Mouse (Mus musculus) frontal cortex, postnatal 14 days (tissue): ENCODE measurements at regions not wholly inside any gene's neighbourhood (a gene's known extent, or its start where the extent isn't known, plus 50 kb on each side); places are given as distances from the start of the nearest gene placed in this dataset.

Experiments used
- DNase-seq, 2 experiments: peaks; one replicate each; pipeline ENCODE4 v3.0.0; 2022; ENCODE audit warnings: low spot score in 2 of 2

DNA sequence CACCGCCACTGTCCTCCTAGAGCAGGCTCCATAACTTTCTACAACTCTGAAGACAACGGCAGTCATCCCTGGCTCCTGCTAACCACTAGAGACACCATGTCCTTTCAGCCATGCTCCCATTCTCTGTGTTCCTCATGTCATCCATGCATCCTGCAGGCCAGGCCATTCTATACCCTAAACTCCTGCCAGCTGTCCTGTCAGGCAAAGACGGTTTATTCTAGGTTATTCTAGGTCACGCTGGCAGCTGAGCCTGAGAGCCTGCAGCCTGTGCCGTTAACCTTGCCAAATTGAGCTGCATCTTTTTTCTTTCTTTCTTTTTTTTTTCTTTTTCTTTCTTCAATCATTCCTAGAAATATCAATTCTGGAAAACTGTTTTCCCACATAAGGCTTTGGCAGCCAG, 406.0 kb upstream of the Acvr2a start:
- DNase-seq: no peak

DNA sequence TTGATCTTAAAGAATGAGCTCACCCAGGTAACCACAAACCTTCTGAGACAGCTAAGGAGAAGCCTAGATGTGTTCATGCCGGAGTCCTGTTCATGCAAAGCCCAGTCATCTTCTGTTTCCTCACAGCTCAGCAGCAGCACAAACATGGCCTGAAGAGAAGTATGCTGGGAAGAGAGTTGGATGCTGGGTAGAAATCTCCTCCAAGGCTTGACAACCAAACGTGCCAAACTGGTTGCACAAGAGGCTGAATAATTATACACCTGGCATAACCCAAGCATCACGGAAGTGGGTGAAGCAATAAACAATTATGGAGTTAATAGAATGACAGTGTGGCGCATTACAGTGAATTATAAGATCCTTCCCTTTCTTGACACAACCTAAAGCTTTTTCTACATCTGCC, 404.0 kb upstream of the Acvr2a start:
- no peak for DNase-seq

DNA sequence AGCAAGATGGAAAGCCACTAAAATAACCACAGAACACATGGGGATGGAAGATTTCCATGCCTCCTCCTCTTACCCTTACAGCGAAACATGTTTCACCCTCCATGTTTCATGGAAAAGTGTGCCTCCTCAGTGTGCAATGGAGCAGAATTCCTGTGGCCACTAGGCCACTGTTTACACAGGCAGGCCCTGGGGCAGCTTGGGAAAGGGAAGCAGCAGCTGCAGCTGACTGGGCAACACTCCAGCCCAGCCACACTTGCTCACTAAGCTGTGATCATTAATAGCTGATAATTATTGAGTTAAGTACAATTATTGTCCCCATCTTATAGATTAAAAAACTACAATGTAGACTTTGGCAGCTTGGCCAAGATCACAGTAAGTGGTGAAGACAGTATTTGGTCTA, 402.5 kb upstream of the Acvr2a start:
- DNase-seq: no peak

DNA sequence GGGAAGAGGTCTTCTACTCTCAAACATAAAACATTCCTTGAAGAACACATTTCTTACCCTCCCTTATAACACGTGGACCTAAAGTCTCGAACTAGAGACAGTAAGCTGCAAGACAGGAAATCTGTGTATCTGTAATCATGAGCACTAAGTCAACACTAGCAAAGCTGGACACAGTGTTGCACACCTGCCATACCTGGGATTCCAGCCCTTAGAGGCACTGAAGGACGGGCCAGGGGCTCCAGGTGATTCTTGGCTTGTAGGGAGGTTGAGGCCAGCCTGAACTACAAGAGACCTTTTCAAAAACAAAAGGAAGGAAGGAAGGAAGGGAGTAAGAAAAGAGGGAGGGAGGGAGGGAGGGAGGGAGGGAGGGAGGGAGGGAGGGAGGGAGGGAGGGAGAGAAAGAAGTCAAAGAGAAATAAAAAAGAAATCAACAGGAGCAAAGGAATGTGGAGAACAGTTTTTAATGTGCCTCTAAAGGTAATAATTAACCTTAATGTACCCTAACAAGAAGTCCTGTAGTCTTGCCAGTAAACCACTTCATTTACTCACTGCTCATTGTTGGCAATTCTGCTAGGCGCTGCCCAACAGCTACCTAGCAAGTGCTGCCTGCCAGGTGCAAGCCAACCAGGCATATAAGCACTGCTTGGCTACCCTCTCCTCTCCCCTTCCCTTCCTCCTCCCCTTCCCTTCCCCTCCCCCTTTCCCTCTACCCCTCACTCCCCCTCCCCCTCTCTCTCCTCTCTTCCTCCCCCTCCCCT, 401.0 kb upstream of the Acvr2a start:
- no peak for DNase-seq

DNA sequence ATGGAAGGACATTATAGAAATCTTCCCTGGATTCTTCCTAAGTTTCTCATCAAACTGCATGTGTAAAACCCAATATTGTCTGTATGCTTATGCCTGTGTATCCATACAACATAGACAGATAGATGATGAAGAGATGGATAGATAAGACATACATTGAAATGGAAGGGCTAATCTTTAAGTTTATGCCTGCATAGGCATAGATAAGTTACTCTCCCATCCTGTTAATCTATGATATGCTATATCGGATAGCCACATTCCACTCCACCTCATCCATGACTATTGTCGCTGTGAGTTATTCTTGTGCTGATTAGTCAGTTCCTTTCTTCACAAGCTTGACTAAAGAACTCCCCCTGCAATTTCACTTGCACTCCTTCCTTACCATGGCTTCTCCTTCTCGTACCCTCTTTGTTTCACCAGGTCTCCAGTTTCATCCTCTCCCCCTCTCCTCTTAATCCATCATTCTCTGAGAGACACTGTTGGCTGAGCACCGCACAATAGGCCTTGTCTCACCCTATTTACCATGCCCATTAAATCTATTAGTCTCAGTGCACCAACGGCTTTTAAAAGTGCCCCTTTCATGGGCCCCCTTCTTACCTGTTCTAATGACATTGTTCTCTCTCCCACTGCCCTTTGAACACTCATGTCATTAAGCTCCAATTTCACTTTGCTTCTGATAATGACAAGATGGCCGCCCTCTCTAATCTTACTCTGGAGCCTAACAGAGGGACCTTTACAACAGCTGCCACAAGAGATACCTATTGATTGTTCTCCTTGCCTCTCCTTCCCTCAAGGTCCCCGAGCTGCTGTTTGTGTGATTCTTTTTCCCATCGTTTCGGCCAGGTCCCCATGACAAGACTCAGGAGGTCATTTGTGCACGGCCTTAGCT, 399.1 kb upstream of the Acvr2a start:
- no peak for DNase-seq

DNA sequence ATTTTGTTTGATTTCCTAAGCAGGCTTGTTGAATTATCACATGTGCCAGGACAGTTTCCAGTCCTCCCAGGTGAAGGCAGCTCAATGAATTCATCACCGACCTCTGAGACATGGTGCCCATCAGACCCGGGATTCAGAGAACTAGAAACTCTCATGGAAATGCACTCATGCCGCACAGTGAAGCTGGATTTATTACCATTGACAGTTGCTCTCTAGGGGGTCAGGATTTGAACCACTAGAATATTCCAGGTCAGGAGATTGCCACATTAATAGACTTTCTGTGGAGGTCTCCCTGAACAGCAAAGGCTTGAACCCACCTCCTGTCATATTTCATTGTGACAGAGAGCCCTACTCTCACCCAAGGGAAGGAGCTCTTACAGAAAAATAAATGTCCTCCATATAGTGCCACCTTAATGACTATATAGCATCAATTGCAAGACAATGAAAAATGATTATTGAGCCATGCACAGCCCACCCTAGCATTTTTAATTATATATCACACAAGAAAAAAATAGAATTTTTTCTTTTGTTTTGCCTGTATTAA, 397.6 kb upstream of the Acvr2a start:
- DNase-seq: no peak

DNA sequence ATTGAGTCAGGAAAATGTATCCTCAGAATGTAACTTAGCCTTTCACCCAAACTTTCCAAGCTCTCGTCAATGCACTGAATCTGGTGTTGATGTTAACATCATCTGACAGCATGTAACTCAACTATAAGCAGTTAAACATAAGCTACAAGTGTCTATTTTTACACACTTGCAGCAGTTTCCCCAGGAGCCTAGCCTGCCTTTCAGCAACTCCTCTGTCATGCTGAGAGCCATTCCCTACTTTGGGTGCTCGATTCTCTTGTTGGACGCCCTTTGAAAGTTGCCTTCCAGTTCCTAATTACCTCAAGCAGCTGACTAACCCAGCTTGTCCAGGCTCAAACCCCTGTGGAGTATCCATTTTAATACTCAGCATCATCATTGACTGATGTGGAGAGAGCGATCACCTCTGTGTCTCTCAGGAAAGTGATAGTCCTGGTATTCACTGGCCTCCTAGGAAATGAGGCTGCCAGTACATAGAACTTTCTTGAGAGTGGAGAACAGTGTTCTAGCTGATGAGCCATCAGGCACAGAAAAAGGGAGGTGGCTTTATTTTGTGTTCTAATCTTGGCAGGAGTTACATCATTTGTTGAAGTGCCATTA, 396.8 kb upstream of the Acvr2a start:
- DNase-seq: no peak

DNA sequence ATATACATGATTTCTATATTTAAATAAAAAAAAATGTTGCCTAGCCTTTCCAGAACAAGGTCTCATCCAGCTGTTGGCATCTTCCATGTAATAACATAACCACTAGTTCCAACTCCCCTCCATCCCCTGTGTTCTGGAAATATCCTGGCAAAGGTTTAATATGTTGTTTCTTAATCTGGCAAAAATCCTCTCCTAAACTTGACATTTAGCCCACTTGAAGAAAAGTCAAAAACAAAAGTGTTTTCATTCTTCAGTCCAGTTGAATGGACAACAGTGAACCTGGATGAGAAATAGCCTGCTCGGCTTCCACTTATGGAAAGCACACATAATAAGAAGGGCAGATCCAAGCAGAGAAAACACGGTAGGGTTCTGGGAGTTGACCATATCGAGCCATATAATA, 393.1 kb upstream of the Acvr2a start:
- no peak for DNase-seq

DNA sequence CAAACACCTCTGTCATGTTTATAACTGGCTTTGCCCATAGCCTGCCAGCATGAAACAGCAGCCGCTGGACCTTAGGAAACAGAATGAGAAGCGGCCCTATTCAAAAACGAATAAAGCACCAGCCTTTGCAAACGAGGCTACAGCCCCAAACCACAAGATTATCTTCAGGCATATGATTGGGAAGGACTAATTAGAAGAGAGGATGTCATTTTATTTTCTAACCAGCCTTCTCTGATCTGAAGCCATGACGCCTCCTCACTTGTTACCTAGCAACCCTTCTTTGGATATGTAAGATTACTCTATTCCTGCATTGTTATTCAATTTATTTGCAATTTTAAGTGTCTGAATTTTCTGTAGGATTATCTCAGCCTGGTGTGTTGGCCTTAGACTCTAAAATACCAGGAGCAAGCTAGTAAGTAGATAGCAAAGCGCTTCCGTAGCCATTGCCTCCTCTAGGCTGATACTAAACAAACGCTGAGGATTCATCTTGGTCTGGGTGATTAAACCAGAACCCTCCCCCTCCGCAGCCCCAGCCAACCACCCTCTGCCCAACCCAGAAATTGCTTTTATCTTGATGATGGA, 390.0 kb upstream of the Acvr2a start:
- DNase-seq: no peak

DNA sequence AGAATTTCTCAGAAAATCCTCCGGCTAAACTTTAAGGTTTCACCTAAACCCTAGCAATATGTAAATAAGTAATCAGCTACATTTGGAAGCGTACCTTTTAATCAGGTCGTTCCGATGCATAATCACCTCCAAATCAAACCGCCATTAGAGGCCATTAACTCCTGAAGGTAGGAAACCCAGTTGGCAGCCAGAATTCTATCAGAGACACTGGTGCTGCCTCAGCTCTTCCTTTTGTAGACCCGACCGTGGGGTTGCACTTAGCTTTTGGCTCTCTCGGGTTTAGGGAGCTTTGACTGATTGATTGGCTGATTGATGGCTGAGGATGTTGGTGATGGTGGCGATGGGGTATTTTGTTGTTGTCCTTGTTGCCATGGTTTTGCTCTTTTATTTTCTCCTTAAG, 389.3 kb upstream of the Acvr2a start:
- no peak for DNase-seq

DNA sequence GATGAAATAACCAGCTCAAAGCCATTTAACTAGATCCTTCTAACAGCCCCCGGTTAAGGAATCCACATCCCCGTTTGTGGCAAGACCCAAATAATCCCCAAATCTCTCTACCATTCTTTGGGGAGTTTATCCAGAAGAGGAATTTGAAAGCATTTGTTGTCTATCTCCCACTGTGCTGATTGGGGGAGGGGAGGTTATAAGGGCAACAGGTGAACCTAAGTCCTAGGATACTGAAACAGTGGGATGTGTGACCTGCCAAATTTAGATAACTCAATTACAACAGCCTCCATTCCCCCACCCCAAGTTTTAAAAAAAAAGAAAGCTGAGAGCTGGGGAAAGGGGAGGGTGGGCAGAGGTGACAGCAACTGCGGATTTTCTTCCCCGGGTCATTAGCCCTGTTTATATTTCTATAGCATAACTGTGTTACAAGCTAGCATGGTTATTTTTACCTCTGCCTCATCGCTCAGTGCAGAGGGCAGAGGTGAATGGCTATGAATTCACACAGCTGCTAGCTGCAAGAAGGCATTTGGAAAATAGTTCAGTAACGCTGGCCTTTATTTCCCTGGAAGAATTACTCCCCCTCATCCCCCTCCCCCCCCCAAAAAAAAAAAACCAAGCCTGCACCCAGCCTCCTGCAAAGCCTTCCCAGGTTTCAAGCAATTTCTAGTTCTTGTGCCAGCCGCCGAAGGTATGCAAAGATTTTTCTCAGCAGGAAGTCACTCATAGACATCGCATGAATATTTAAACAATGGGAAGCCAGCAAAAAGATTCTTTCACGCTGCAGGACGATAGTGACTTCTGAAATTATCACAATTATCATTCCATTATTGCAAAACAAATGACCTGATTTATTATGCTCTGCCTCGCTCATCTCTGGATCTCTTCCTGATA, 388.5 kb upstream of the Acvr2a start:
- no peak for DNase-seq

DNA sequence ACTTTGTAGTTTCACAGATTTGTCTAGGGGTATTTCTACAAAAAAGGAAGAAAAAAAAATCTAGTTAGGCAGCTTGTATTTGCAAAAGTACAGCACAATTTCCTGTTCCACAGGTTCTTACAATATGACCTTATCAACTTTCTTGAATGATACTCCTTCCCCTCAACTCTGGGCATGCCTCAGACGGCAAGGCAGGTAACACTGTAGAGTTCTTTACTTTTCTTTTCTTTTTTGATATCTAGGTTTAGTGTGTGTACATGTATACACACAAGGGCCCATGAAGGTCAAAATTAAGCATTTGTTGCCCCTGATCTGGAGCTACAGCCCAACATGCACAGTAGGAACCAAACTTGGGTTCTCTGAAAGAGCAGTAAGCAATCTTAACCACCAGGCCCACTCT, 381.4 kb upstream of the Acvr2a start:
- no peak for DNase-seq

DNA sequence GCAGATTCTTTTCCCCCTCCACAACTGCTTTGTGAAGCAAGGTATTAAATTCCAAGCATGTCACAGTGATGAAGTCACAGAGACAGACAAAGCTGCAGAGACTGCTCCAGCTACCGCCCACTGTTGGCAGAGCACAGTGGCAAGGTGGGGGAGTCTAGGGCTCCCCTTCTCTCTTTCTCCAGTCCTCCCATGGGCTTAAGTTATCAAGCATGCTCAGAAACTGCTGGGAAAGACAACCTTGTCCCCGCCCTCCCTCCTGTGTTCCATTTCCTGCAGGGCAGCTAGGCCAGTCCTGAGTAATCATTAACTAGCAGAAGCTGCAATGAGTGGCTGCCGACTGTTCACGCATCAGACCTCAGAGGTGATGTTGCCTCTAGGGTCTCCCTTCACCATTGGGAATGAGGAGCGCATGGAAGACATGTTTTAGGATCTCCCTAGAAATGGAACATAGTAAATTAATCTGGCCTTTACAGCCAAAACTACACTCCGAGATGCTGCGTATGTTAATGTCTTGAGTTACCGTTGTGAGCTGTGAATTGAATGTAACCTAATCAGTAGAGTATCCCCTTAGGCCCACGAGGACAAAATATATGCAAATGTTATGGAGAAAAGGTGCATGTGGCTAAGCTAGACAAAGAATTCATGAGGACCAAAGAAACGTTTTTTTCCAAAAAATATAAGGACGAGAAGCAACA, 372.5 kb upstream of the Acvr2a start:
- DNase-seq: no peak

DNA sequence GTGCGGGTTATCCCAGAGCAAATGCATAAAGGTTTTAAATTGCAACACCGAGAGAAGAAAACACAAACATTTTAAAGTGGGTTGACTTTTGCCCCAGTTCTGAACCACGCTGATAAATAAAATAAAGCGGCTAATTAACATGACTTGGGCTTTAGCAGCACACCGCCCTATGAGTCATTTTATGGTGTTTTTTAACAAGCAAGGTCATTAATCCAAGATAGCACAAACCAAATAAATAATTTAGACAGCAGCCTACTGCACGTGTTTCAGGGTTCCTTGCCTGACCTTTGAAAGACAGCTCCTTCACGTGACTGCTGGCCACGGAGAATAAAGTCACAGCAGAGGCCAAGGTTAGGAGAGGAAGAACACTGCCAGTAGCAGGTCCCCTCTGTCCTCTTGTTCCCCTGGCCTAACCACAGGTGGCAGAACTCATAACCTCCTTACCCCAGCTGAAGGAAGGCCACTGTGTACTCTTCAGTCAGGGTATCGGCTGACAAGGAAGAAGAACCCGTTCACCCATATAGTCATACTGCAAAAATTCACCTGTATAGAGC, 371.8 kb upstream of the Acvr2a start:
- no peak for DNase-seq

DNA sequence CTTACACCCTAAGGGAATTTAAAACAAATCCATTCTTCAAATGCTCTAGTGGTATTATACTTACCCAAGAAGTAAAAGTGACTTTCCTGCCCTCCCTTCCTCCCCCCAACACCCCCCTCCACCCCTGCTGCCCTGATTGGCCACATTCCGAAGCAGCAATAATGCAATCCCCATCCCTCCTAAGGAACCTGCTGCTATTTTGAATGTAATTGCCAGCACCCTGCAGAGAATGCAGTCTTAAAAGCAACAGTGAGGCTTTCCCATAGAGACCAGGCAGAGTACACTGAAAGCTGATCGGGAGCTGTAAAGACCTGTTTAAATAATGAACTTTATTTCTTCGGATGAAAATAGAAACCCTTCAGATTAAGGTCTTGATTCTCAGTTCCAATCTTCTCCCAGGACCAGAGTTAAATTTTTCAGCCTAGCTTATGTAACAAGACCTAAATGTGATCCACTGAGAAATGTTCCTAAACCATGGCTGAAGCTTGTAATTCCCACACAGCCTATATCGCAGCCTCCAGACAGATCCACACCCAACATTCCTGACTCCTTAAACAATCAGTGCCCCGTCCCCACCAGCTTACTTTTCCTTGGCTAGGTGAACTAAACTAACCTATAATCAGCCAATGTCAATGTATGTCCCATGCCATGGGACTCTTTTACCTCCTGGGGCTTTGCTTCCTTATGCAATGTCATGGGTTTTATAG, 367.9 kb upstream of the Acvr2a start:
- no peak for DNase-seq

DNA sequence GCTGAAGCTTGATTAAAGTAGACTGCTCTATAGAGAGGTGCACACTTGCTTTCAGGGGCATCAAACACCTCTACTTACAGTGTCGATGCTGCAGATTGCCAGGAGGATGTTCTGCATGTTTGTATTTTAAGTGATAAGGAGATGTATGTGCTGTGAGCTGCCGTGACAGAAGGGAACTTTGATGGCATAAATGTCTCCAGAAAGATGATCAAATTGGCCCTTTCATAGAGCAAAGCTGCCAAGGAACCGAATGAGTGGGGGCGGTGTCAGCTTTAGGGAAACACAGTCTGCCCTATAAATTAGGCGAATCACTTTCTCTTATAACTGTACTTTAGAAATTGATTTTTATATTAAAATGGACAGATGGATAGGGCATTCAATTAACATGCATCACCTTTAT, 367.3 kb upstream of the Acvr2a start:
- no peak for DNase-seq

DNA sequence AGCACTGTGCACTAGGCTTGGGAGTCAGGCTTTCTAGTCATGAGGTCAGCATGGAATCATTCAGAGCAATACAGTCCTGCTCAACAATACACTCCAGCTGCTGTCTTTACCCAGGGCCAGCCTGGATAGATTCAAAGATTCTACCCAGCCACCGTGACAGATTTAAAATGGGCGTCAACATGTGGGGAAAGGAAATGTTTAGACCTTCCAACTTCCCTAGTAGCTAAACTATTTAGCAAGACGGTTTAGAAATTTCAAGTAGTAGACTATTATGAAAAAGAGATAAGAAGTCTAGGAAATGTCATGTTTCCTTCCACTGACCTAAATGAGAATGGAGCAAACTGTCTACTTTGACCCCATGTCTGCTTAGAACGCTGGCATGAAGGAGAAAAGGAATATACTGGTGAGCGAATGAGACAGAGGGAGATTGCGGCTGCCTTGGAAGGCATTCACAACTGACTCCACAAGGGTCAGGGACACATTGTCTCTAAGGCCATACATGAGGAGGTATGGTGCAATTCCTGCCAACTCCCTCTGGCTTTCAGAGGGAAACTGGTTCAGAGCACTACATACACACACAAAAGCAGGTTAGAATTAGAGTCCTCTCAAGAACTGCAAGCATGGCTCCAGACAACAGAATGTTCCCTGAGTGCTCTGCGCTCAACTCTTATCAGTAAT, 364.6 kb upstream of the Acvr2a start:
- DNase-seq: no peak

DNA sequence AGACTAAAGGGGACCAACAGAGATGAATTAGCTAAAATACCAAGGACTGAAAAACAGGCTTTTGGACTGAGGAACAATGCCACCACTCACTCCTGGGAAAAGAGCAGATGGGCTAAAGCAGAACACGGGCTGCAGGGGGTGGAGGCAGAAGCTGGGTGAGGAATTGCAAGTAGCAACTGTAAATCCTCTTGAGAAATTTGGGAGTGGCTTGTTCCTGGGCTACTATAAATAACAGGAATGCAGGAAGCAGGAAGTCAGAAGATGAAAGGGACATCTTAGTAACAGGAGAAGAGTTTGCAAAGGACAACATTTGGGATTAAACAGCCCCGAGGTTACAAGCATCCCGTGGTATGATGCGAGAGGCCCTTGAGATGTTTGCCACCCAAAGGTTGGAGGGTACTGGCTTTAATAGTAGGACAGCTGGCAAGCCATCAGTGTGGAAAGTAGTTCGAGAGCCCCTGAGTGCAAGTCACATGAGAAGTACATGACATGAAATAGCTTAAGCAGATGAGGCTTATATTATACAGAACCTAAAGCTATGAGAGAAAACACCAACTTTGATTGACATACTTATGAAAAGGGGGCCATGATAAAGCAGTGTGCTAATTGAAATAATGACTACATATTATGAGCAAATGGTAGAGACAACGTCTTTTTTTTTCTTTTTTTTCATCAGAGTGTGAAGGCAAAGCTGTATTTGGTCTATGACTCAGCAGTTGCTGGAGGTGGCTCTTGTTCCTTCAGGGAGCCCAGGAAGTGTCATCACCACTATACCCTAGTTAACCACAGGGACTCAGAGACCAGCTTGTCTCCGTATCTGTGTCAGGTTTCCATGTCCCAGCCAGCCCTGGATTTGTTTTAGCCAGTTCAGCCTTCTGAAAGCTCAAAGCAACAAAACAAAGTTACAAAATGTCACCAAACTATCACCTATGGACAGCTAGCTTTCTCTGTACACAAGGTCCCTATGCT, 357.6 kb upstream of the Acvr2a start:
- peak in 1 of 2 experiments; percentile 8 for DNase-seq
